Mouse (Mus musculus): Measurements from ENCODE around the gene Lins1.

The Lins1 gene

GRCm38 (mm10) chr7:66733431-66733830 lies 43.7 kb downstream of the Lins1 start:
- DNase-seq (ENCODE audit: low read depth): no peak

- no peak for DNase-seq (ENCODE audit: low read depth)
Observed at GRCm38 (mm10) chr7:66733882-66734281, 44.2 kb downstream of the Lins1 start.

GRCm38 (mm10) chr7:66734466-66734865 lies 44.8 kb downstream of the Lins1 start:
- no peak for DNase-seq (ENCODE audit: low read depth)

DNA sequence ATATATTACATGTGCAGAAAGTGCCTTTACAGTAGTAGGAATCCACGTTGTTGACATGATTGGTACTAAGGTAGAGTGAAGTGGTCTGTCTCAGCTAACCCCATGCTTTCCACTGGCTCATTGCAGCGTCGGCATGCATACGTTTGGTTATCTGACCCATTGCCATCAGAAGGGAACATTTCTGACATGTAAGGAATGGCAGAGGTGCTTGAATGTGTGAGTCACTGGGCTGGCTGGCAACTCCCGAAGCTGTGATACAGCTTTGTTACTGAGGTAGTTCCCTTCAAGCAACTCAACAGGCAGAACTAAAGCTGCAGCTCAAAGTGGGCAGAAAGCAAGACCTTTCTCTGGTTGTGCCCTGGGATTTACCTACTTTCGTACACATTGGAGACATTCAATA lies 45.3 kb downstream of the Lins1 start:
- DNase-seq (ENCODE audit: low read depth): no peak

DNA sequence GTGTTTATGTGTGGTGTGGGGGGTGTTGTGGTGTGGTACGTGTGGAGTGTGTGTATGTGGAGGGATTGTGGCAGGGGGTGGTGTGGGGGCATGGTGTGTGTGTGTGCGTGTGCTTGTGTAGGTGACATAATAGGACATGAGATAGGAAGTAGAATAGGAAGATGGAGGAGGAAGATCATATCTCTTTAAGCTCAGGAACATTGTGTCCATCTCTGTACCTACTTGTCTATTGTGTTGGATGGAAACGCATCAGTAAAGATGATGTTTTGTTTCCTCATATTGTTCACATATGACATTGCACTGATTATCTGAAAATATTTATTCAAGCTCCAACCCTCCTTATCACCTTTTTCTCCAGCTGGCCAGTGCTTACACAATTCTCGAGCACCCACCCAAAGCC lies 47.7 kb downstream of the Lins1 start:
- no peak for DNase-seq (ENCODE audit: low read depth)

DNA sequence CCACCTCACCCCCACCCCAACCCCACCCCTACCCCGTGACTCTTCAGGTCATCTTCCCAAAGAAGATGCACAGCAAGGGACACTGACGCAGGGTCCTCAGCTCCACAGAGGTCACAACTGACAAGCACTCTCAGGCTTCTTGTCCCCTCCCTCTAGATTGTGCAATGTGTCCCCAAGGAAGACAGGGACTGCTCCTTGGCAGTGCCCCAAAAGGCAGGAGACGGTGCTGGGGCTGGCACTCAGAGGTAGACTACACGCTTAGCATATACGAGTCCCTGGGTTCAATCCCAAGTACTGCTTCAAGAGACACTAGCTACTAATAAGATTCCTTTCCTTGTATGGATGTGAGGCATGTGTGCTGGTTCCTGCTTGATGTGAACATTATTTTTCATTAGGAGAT lies 51.3 kb downstream of the Lins1 start:
- no peak for DNase-seq (ENCODE audit: low read depth)

DNA sequence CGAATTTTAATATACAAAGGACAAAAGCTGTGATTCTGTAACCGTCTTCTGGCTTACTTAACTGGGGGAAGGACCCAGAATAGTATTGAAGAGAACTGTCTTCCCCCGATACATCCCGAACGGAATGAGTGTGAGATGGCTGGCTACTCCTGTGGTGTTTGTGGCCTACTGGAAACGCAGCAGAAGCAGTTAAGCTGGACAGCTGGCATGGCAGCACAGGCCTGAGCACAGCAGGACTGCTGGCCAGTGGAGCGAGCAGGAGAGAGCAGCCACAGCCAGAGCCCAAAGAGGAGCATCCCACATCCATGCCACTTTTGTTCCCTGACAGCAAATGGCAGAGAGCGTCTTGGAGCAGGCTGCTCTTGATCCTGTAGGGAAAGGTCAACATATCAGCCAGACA lies 51.7 kb downstream of the Lins1 start:
- DNase-seq (ENCODE audit: low read depth): no peak

GRCm38 (mm10) chr7:66743377-66743781 lies 53.7 kb downstream of the Lins1 start, which contains the start of gene Cers3:
Cers3 (plus strand) TSS chr7:66743504.
- DNase-seq (ENCODE audit: low read depth): no peak

GRCm38 (mm10) chr7:66746972-66747371 lies 57.3 kb downstream of the Lins1 start:
- DNase-seq (ENCODE audit: low read depth): peak; percentile 16

- no peak for DNase-seq (ENCODE audit: low read depth)
Observed at GRCm38 (mm10) chr7:66749998-66750397, 60.3 kb downstream of the Lins1 start.

GRCm38 (mm10) chr7:66753816-66754215 lies 64.1 kb downstream of the Lins1 start:
- DNase-seq (ENCODE audit: low read depth): no peak

DNA sequence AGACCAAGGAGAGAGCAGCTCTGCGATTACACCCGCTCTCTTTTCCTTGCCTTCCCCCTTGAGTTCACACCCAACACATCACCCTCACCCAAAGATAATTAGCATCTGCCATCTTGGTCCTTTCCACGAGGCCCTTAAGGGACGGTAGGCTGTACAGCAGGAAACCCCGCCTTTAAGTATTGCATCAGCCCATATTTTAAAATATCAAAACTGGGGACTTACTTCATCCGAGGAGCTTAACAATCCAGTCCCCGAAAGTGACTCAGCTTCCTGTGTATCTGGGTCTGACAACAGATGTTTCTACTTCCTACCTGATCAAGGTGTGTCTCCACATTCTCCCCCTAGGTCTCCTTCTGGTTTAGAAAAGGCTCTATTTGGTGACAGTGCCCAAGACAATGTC lies 65.9 kb downstream of the Lins1 start:
- no peak for DNase-seq (ENCODE audit: low read depth)

Data from fibroblast of lung, adult 2 months (primary cell).